Mouse (Mus musculus) myocyte (in vitro differentiated cells): ENCODE data around the gene Gpc5.

Experiments
- CEBPB ChIP-seq: IDR thresholded peaks from 2 replicates; pipeline ENCODE4 v1.6.1; 2011; ENCODE audit warnings: mild to moderate bottlenecking, moderate library complexity; ENCODE audit not compliant: poor library complexity, insufficient read depth, severe bottlenecking
- E2F4 ChIP-seq: IDR thresholded peaks from one replicate; pipeline ENCODE4 v1.6.1; 2011; ENCODE audit warnings: mild to moderate bottlenecking, control low read depth, moderate library complexity; ENCODE audit not compliant: insufficient read depth
- MAX ChIP-seq: IDR thresholded peaks from one replicate; pipeline ENCODE4 v1.6.1; 2011; ENCODE audit warnings: low read depth, mild to moderate bottlenecking, control low read depth
- MYOD1 ChIP-seq, 3 experiments: IDR thresholded peaks; one replicate each; pipeline ENCODE4 v1.6.1; 2011; ENCODE audit warnings: control low read depth in 2 of 3, low read depth in 2 of 3, mild to moderate bottlenecking in 2 of 3, moderate library complexity in 1 of 3; ENCODE audit not compliant: insufficient read length in 2 of 3, control insufficient read depth in 1 of 3
- POLR2A ChIP-seq: IDR thresholded peaks from one replicate; pipeline ENCODE4 v1.6.1; 2011; ENCODE audit warnings: low read depth, mild to moderate bottlenecking, control low read depth, moderate library complexity; ENCODE audit not compliant: insufficient read length
- POLR2AphosphoS2 ChIP-seq: IDR thresholded peaks from one replicate; pipeline ENCODE4 v1.6.1; 2011; ENCODE audit warnings: low read depth, control low read depth; ENCODE audit not compliant: insufficient read length
- SRF ChIP-seq: IDR thresholded peaks from one replicate; pipeline ENCODE4 v1.6.1; 2011; ENCODE audit warnings: low read depth; ENCODE audit not compliant: control insufficient read depth, insufficient read length
- TCF12 ChIP-seq: IDR thresholded peaks from one replicate; pipeline ENCODE4 v1.6.1; 2011; ENCODE audit warnings: mild to moderate bottlenecking, control low read depth; ENCODE audit not compliant: poor library complexity, insufficient read depth, severe bottlenecking
- TCF3 ChIP-seq: IDR thresholded peaks from one replicate; pipeline ENCODE4 v1.6.1; 2011; ENCODE audit warnings: low read depth, control low read depth; ENCODE audit not compliant: insufficient read length
- USF1 ChIP-seq: IDR thresholded peaks from one replicate; pipeline ENCODE4 v1.6.1; 2011; ENCODE audit warnings: low read depth, mild to moderate bottlenecking, control low read depth, moderate library complexity

DNA sequence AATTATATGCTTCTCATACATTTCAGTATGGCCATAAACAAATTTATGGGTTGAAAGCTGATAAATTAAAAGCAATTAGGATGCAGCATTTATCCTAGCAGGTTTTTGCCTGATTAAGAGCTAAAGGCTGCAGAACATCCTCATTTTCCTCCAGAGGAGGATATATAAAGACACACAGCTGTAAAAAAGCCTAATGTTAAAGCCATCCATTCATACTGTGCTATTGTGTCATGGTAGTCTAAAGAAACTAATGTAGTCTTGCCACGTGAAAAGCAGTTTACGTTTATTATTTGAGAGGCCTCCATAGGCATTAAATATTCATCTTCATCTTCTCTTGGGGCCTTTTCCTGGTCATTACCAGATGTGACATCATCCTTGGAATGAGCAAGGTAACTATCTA, 587.9 kb downstream of the Gpc5 start:
- TF ChIP-seq POLR2AphosphoS2 (no peak), USF1 (no peak), MAX (no peak), E2F4 (no peak), POLR2A (no peak), CEBPB (no peak), TCF12 (no peak), MYOD1 (IDR thresholded peaks at IDR 0.05; ENCODE audit: control insufficient read depth in 1 of 3, insufficient read length in 2 of 3, low read depth in 2 of 3) (no peak), TCF3 (no peak), SRF (no peak)
